Mouse (Mus musculus): ENCODE data around the gene Rorc. TPM values are rescaled to one million over a fixed set of nuclear protein-coding genes. Genes with fewer than 3 reads are reported as not detected.

Gene Rorc
- polyA plus RNA-seq, 1 experiment from 2014 or later: 14.4 TPM

DNA sequence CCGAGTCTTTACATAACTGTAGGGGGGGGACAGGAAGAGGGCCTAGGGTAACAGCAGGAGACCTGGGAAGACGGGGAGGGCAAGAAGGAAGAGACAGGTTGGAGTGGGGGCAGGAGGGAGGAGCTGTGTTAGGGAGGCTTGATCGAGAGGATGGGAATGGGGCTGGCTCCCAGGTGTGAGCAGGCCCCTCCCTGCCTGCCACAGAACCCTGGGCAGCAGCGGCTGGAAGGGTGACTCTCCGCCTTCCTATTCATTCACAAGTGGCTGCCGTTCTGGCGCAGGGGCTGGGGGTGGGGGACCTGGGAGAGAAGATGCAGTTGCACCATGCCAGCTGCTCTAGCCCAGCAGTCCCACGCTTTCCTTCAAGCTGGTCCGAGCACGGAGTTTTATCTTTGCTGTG is 496 bp downstream of the Rorc start:
- peak overlapping the region; percentile 79 for H3K27ac ChIP-seq
- H3K9me3 ChIP-seq (replicated peaks; ENCODE audit: low read length): no peaks in the 10 kb centered on the region
- ATAC-seq (replicated peaks; ENCODE audit: low FRiP score, low read depth) (peak; percentile 47), DNase-seq (ENCODE audit: low spot score) (no peak)
- TF ChIP-seq CTCF (IDR thresholded peaks at IDR 0.05; ENCODE audit: low read depth): no peak
- no peaks in the 10 kb centered on the region for H3K27me3 ChIP-seq (ENCODE audit: insufficient read depth, low read length)
- 3% methylated on average over 10 of the region's 10 CpGs for WGBS
- H3K36me3 ChIP-seq (ENCODE audit: insufficient read depth, low read length): no peaks in the 10 kb centered on the region
- H3K4me3 ChIP-seq (replicated peaks; ENCODE audit: low read depth, low read length): peak overlapping the region; percentile 41
- H3K9ac ChIP-seq (ENCODE audit: low read depth, low read length): peak overlapping the region; percentile 63
- peak overlapping the region; percentile 60 for H3K4me2 ChIP-seq (ENCODE audit: low read length)
- no peaks in the 10 kb centered on the region; the same call in 1 of the 2 replicates for H3K4me1 ChIP-seq (replicated peaks; ENCODE audit: insufficient read depth, low read length)

DNA sequence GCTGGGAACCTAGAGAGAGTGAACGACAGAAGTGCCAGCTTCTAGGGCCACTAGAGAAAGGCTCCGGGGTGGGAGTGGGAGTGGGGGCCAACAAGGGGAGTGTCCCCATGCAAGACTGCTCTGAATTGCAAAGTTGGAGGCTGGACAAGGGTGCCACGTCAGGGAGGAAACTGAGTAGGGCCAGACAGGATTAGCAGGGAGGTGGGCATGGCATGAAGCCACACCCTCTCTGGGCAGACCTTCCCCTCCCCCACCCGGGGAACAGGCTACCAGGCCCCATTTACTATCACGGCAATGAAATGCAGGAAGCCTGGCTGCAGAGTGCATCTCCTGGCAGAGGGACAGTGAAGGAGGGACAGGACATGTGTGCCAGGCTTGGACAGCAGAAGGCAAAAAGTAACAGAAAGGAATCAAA is 1.0 kb downstream of the Rorc start:
- Histone ChIP-seq H3K4me1 (replicated peaks; ENCODE audit: insufficient read depth, low read length) (no peaks in the 10 kb centered on the region; the same call in 1 of the 2 replicates), H3K9me3 (replicated peaks; ENCODE audit: low read length) (no peaks in the 10 kb centered on the region), H3K4me2 (ENCODE audit: low read length) (peak overlapping the region; percentile 60), H3K9ac (ENCODE audit: low read depth, low read length) (peak overlapping the region; percentile 63), H3K36me3 (ENCODE audit: insufficient read depth, low read length) (no peaks in the 10 kb centered on the region), H3K27me3 (ENCODE audit: insufficient read depth, low read length) (no peaks in the 10 kb centered on the region), H3K4me3 (replicated peaks; ENCODE audit: low read depth, low read length) (peak overlapping the region; percentile 41), H3K27ac (peak overlapping the region; percentile 79)
- ATAC-seq (replicated peaks; ENCODE audit: low FRiP score, low read depth) (peak; percentile 43), DNase-seq (ENCODE audit: low spot score) (peak; percentile 48)
- 2% methylated on average over 5 of the region's 5 CpGs for WGBS
- no peak for TF ChIP-seq CTCF (IDR thresholded peaks at IDR 0.05; ENCODE audit: low read depth)

DNA sequence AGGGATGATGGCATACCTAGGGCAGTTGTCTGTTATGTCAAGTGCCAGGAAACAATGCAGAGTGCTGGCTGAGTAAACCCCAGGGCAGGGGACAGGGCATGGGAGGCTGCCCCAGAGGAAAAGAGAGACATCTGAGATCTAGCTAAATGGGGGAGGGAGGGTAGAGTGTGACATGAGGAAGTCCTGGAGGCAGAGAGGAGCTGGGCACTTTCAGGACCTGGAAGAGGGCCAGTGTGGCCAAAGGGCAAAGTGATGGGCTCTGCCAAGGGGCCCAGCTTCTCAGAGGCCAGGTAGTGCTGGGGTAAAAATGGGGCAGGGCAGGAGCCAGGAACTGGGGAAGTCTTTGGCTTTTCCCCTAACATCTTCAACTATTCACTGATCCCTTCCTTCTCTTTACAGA is 2.0 kb downstream of the Rorc start:
- no peak overlapping the region for H3K4me3 ChIP-seq (replicated peaks; ENCODE audit: low read depth, low read length)
- H3K4me2 ChIP-seq (ENCODE audit: low read length): no peak overlapping the region
- H3K27me3 ChIP-seq (ENCODE audit: insufficient read depth, low read length): no peaks in the 10 kb centered on the region
- no peak for ATAC-seq (replicated peaks; ENCODE audit: low FRiP score, low read depth)
- no peaks in the 10 kb centered on the region for H3K9me3 ChIP-seq (replicated peaks; ENCODE audit: low read length)
- no peaks in the 10 kb centered on the region for H3K36me3 ChIP-seq (ENCODE audit: insufficient read depth, low read length)
- H3K4me1 ChIP-seq (replicated peaks; ENCODE audit: insufficient read depth, low read length): no peaks in the 10 kb centered on the region; the same call in 1 of the 2 replicates
- no peak for DNase-seq (ENCODE audit: low spot score)
- H3K9ac ChIP-seq (ENCODE audit: low read depth, low read length): no peak overlapping the region
- TF ChIP-seq CTCF (IDR thresholded peaks at IDR 0.05; ENCODE audit: low read depth): no peak
- no peak overlapping the region for H3K27ac ChIP-seq

DNA sequence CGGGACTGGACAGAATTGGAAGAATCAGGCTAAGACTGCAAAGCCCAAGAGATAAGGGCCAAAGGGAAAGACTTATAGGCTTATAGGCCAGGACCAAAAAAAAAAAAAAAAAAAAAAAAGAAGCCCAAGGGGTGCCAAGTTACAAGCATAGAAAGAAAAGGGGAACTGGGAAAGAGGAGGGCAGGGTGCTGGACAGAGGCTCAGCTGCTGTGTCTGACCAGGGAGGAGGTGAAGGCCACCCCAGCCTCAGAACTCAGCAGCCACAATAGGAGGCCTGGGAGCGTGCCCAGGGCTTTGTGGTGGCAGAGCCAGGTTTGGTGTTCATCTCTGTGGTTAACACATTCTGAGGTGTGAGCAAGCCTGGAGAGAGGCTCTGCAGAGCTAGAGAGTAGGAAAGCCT is 2.6 kb downstream of the Rorc start:
- ATAC-seq (replicated peaks; ENCODE audit: low FRiP score, low read depth) (no peak), DNase-seq (ENCODE audit: low spot score) (no peak)
- no peak overlapping the region for H3K4me2 ChIP-seq (ENCODE audit: low read length)
- H3K27ac ChIP-seq: no peak overlapping the region
- H3K4me1 ChIP-seq (replicated peaks; ENCODE audit: insufficient read depth, low read length): no peaks in the 10 kb centered on the region; the same call in 1 of the 2 replicates
- no peak overlapping the region for H3K9ac ChIP-seq (ENCODE audit: low read depth, low read length)
- 82% methylated on average over 2 of the region's 2 CpGs for WGBS
- no peak for TF ChIP-seq CTCF (IDR thresholded peaks at IDR 0.05; ENCODE audit: low read depth)
- no peaks in the 10 kb centered on the region for H3K27me3 ChIP-seq (ENCODE audit: insufficient read depth, low read length)
- no peaks in the 10 kb centered on the region for H3K36me3 ChIP-seq (ENCODE audit: insufficient read depth, low read length)
- no peaks in the 10 kb centered on the region for H3K9me3 ChIP-seq (replicated peaks; ENCODE audit: low read length)
- H3K4me3 ChIP-seq (replicated peaks; ENCODE audit: low read depth, low read length): no peak overlapping the region

DNA sequence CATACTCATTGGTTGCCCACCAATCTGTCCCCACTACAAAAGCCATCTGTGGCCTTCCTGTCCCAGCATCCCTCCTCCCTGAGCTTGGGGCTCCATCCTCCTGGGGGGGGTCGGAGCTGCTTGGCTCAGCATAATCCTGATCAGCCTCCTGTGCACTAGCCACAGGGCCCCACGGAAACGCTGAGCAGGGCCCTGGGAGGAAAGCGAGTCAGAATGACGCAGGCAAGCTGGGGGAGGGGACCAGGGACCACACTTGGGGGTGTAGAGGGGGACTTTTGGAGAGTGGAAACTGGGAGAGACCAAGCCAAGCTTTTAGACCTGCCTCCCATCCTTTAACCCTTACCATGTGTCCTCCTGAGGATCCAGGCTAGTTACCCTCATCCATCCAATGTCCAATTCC is 3.3 kb downstream of the Rorc start:
- H3K36me3 ChIP-seq (ENCODE audit: insufficient read depth, low read length): no peaks in the 10 kb centered on the region
- H3K9me3 ChIP-seq (replicated peaks; ENCODE audit: low read length): no peaks in the 10 kb centered on the region
- no peak overlapping the region for H3K9ac ChIP-seq (ENCODE audit: low read depth, low read length)
- DNase-seq (ENCODE audit: low spot score) (no peak), ATAC-seq (replicated peaks; ENCODE audit: low FRiP score, low read depth) (no peak)
- H3K4me2 ChIP-seq (ENCODE audit: low read length): no peak overlapping the region
- TF ChIP-seq CTCF (IDR thresholded peaks at IDR 0.05; ENCODE audit: low read depth): no peak
- H3K4me3 ChIP-seq (replicated peaks; ENCODE audit: low read depth, low read length): no peak overlapping the region
- no peak overlapping the region for H3K27ac ChIP-seq
- no peaks in the 10 kb centered on the region for H3K27me3 ChIP-seq (ENCODE audit: insufficient read depth, low read length)
- no peaks in the 10 kb centered on the region; the same call in 1 of the 2 replicates for H3K4me1 ChIP-seq (replicated peaks; ENCODE audit: insufficient read depth, low read length)
- WGBS: 61% methylated on average over 5 of the region's 5 CpGs

DNA sequence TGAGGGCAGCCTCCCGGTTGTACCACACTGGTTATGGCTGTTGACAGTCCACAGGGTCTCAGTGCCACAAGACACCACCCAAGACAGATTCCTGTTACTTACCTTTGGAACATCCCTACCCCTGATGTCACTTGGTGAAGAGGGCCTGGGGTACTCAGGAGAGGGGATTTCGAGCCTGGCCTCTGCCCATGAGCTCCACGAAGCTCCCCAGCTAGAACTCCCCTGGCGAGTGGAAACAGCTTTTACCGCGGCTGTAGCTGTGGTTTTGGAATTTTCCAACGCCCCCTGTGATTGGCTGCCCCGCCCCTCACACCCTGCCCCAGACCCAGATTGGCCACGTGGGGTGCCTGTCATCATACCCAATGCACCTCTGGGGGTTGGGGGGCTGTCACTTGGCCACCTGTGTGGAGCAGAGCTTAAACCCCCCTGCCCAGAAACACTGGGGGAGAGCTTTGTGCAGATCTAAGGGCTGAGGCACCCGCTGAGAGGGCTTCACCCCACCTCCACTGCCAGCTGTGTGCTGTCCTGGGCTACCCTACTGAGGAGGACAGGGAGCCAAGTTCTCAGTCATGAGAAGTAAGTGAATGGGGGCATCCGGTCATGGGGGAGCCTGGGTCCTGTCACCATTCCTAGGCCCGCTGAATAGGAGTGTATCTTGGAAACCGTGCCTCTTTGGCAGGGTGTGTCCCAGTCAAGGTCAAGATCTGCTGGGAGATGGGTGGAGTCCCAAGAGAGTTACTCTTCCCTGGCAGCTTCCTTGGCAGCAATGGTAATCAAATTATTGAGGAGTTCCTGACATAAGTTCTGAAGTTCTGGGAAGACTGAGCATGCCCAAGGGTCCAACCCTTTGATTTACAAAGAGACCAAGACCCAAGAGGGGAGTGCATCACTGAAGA is 4.7 kb downstream of the Rorc start:
- ATAC-seq (replicated peaks; ENCODE audit: low FRiP score, low read depth) (no peak), DNase-seq (ENCODE audit: low spot score) (no peak)
- TF ChIP-seq CTCF (IDR thresholded peaks at IDR 0.05; ENCODE audit: low read depth): no peak
- Histone ChIP-seq H3K4me2 (ENCODE audit: low read length) (no peak overlapping the region), H3K9me3 (replicated peaks; ENCODE audit: low read length) (no peaks in the 10 kb centered on the region), H3K36me3 (ENCODE audit: insufficient read depth, low read length) (no peaks in the 10 kb centered on the region), H3K9ac (ENCODE audit: low read depth, low read length) (no peak overlapping the region), H3K27me3 (ENCODE audit: insufficient read depth, low read length) (no peaks in the 10 kb centered on the region), H3K4me1 (replicated peaks; ENCODE audit: insufficient read depth, low read length) (no peaks in the 10 kb centered on the region; the same call in 1 of the 2 replicates), H3K4me3 (replicated peaks; ENCODE audit: low read depth, low read length) (no peak overlapping the region), H3K27ac (no peak overlapping the region)
- WGBS: 27% methylated on average over 13 of the region's 13 CpGs
